Mouse (Mus musculus) midbrain, embryonic 13.5 days (tissue): ENCODE measurements around the gene Smpdl3b. TPM values are rescaled to one million over a fixed set of nuclear protein-coding genes. Genes with fewer than 3 reads are reported as not detected.
A peak's percentile ranks its signal among the peaks of the same experiment; 100 is the strongest.
"Not testable (repeated sequence)": the region's sequence is repeated elsewhere in the genome, so short reads cannot be mapped to it uniquely, and the experiment has no call there.

Experiments
- ATAC-seq: fragments of 200-750 bp; cut with Nextera tagmentation; 2 replicates; pipeline ENCODE4 v1.8.0; 2017; ENCODE audit warnings: mild to moderate bottlenecking, moderate TSS enrichment, moderate library complexity
- H3K27ac ChIP-seq: fragments of 300-500 bp; sonication (generic); 2 replicates; pipeline ENCODE4 v1.5.1; 2015; ENCODE audit warnings: inconsistent platforms, mild to moderate bottlenecking, moderate library complexity
- H3K27me3 ChIP-seq: fragments of 300-500 bp; sonication (generic); 2 replicates; pipeline ENCODE4 v1.6.1; 2015; ENCODE audit warnings: mild to moderate bottlenecking, inconsistent platforms
- H3K36me3 ChIP-seq: fragments of 300-500 bp; sonication (generic); 2 replicates; pipeline ENCODE4 v1.6.1; 2015; ENCODE audit warnings: mild to moderate bottlenecking, inconsistent platforms
- H3K4me1 ChIP-seq: fragments of 300-500 bp; sonication (generic); replicated peaks from 2 replicates; pipeline ENCODE4 v1.6.1; 2015; ENCODE audit warnings: inconsistent platforms
- H3K4me2 ChIP-seq: fragments of 300-500 bp; sonication (generic); replicated peaks from 2 replicates; pipeline ENCODE4 v1.6.1; 2015; ENCODE audit warnings: moderate library complexity, mild to moderate bottlenecking, inconsistent platforms
- H3K4me3 ChIP-seq: fragments of 300-500 bp; sonication (generic); replicated peaks from 2 replicates; pipeline ENCODE4 v1.5.1; 2015; ENCODE audit warnings: mild to moderate bottlenecking, inconsistent platforms
- H3K9ac ChIP-seq: fragments of 300-500 bp; sonication (generic); replicated peaks from 2 replicates; pipeline ENCODE4 v1.6.1; 2015; ENCODE audit warnings: mild to moderate bottlenecking, inconsistent platforms
- H3K9me3 ChIP-seq: fragments of 300-500 bp; sonication (generic); 2 replicates; pipeline ENCODE4 v1.6.1; 2016; ENCODE audit warnings: mild to moderate bottlenecking, inconsistent platforms
- WGBS: fragments of 180-500 bp; shearing (Covaris S2); methylation state at CpG from one replicate; pipeline ENCODE4 v1.1.7; 2015; 5-methylcytosine and 5-hydroxymethylcytosine counted together
- polyA plus RNA-seq: library from polyadenylated mRNA; unstranded; fragments of >200 nt; fragmentation: Nextera tagmentation; extraction: Ambion mirVana; gene quantifications from 2 replicates; pipeline ENCODE4 v1.2.1, GENCODE M21; 2015

Gene Smpdl3b
- polyA plus RNA-seq, 1 experiment from 2014 or later = 0.82 TPM

- no peak overlapping the region for H3K4me2 ChIP-seq
- no peak for ATAC-seq
- 88% methylated on average over 9 of the region's 9 CpGs for WGBS
- H3K4me1 ChIP-seq = peaks cover 16% of the 10 kb centered on the region
- no peaks in the 10 kb centered on the region for H3K36me3 ChIP-seq
- no peak overlapping the region for H3K4me3 ChIP-seq
- no peak overlapping the region for H3K9ac ChIP-seq
- H3K27me3 ChIP-seq = no peaks in the 10 kb centered on the region
- no peak overlapping the region for H3K27ac ChIP-seq
- no peaks in the 10 kb centered on the region for H3K9me3 ChIP-seq
Measured at GRCm38 (mm10) chr4:132746911-132747517, 10.0 kb downstream of the Smpdl3b start.

DNA sequence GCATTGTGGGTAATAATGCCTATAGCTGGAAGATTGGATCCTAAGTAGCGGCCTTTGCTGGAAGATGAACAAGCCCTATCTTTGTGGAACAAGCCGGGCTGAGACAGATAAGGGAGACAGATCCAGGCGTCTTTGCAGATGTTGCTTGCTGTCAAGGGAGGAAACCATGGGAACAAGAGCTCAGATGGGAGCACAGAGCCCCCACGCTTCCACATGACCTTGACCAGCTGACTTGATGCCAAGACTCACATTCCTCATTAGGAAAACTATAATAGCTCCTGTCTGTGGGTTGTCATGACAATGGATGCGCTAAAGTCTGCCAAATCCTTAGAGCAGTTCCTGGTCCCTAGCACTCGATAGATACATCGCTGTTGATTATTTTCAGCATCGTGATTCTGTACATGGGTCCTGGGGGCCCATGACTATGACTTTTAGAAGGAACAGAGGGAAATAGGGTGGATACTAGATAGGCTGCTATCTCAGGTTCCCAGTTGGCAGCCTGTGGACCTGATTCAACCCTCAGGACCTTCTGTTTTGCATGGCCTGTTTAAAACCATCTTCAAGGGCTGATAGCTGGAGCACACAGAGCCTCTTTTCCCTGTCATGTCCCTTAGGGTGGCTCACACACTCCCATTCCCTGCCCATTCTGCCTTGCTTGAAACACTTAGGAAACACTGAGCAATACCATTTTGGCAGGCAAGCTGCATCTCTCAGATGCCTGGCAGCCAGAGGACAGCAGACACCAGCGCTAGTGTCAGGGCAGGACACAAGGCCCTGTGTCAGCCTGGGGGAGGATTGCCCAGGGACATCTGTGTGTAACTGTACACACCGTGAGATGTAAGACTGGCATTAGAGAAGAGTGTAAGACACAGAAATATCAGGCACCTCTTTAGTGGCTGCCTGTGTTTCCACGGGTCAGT lies 12.8 kb downstream of the Smpdl3b start:
- peak; percentile 58; the same call in 1 of the 2 replicates for ATAC-seq
- Histone ChIP-seq H3K4me1 (peaks cover 16% of the 10 kb centered on the region), H3K4me2 (no peak overlapping the region), H3K27me3 (no peaks in the 10 kb centered on the region), H3K9me3 (no peaks in the 10 kb centered on the region), H3K9ac (0 out of 2 replicates have a peak overlapping the region, but pooled peaks have one; percentile 3), H3K27ac (peak overlapping the region; percentile 69), H3K4me3 (no peak overlapping the region), H3K36me3 (no peaks in the 10 kb centered on the region)
- 71% methylated on average over 11 of the region's 11 CpGs for WGBS

- no peaks in the 10 kb centered on the region for H3K9me3 ChIP-seq
- no peaks in the 10 kb centered on the region for H3K27me3 ChIP-seq
- WGBS = 93% methylated on average over 7 of the region's 7 CpGs
- ATAC-seq = no peak
- H3K4me2 ChIP-seq = no peak overlapping the region
- H3K4me3 ChIP-seq = no peak overlapping the region
- peaks cover 16% of the 10 kb centered on the region for H3K4me1 ChIP-seq
- H3K36me3 ChIP-seq = no peaks in the 10 kb centered on the region
- H3K27ac ChIP-seq = no peak overlapping the region
- H3K9ac ChIP-seq = no peak overlapping the region
Measured at GRCm38 (mm10) chr4:132741491-132741890, 15.6 kb downstream of the Smpdl3b start.

DNA sequence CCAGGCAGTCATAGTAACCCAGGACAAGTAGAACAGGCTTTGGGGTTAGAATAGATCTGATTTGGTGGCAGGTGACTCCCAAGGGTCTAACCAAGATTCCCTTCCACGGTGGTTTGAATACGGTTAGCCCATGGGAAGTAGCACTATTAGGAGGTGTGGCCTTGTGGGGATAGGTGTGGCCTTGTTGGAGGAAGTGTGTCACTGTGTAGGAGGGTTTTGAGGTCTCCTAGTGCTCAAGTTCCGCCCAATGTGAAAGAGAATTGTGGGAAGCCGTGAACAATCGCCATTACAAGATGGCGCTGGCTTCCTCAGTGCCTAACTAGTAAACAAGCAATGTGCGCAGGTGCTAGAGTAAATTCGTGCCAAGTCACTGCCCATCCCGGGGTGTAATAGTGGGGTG lies 19.9 kb downstream of the Smpdl3b start:
- not testable (repeated sequence) for H3K27ac ChIP-seq

GRCm38 (mm10) chr4:132735894-132736293 lies 21.2 kb downstream of the Smpdl3b start:
- peaks cover 15% of the 10 kb centered on the region for H3K4me1 ChIP-seq
- no peak overlapping the region for H3K27ac ChIP-seq
- H3K4me2 ChIP-seq = no peak overlapping the region
- H3K4me3 ChIP-seq = no peak overlapping the region
- no peak for ATAC-seq
- no peak overlapping the region for H3K9ac ChIP-seq
- no peaks in the 10 kb centered on the region for H3K27me3 ChIP-seq
- no peaks in the 10 kb centered on the region for H3K36me3 ChIP-seq
- H3K9me3 ChIP-seq = no peaks in the 10 kb centered on the region
- 75% methylated on average over 3 of the region's 3 CpGs for WGBS

More for the DNA sequence above, 19.9 kb downstream of the Smpdl3b start:
- not testable (repeated sequence) for H3K9ac ChIP-seq, ATAC-seq, H3K9me3 ChIP-seq, H3K4me1 ChIP-seq, H3K27me3 ChIP-seq, H3K4me3 ChIP-seq, H3K4me2 ChIP-seq, H3K36me3 ChIP-seq
- 94% methylated on average over 9 of the region's 9 CpGs for WGBS

DNA sequence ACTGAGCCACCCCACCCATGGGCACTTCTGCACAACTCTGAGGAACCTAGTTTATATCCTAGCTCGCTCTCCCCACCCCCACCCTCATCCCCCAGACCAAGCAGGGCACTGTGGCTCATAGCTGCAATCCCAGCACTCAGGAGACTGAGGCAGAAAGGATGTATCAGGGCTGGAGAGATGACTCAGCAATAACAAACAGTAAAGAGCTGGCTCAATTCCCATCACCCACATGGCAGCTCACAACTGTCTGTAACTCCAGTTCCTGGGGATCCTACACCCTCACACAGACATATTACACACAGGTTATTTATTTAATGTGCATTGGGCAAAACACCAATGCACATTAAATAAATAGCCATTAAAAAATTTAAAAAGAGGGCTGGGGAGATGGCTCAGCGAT lies 21.7 kb downstream of the Smpdl3b start:
- no peak overlapping the region for H3K4me3 ChIP-seq
- H3K9ac ChIP-seq = no peak overlapping the region
- H3K4me1 ChIP-seq = peaks cover 18% of the 10 kb centered on the region
- WGBS = 73% methylated on average over 2 of the region's 2 CpGs
- no peaks in the 10 kb centered on the region for H3K27me3 ChIP-seq
- H3K27ac ChIP-seq = no peak overlapping the region
- no peak for ATAC-seq
- H3K36me3 ChIP-seq = no peaks in the 10 kb centered on the region
- no peaks in the 10 kb centered on the region for H3K9me3 ChIP-seq
- no peak overlapping the region for H3K4me2 ChIP-seq

- H3K9ac ChIP-seq = no peak overlapping the region
- ATAC-seq = no peak
- peaks cover 18% of the 10 kb centered on the region for H3K4me1 ChIP-seq
- H3K27ac ChIP-seq = no peak overlapping the region
- no peaks in the 10 kb centered on the region for H3K9me3 ChIP-seq
- H3K36me3 ChIP-seq = no peaks in the 10 kb centered on the region
- H3K4me3 ChIP-seq = no peak overlapping the region
- H3K27me3 ChIP-seq = no peaks in the 10 kb centered on the region
- no peak overlapping the region for H3K4me2 ChIP-seq
- 85% methylated on average over 2 of the region's 2 CpGs for WGBS
Measured at GRCm38 (mm10) chr4:132734766-132735165, 22.3 kb downstream of the Smpdl3b start.

DNA sequence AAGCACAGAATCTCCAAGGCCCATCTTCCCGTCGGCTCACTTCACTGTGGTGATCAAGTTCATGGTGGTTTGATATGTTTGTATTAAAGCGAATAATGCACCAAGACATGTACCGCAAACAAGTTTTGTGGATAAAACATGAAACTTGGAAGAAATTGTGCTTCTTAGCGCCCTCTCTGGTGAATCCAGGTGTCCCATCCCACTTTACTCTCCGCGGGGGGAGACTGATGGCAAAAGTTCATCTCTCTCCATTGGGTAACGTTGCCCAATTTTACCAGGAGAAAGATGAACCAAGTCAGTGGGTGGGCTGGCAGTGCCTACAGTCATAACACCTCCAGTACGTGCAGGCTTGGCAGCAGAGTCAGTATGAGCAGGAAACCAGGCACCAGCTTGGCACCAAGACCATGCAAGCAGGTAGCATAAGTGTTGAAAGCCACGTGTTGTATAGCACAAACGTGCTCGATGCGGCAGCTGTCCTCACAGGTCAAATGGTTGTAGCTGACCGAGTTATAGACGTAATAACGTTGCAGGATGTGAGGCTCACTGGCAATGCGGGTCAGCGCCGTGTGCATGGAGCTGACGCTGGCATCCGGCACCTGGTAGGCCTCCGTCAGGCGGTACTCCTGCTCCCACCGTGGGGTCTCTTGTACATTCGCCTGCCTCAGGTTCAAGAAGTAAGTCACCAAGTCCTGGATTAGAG lies 23.8 kb downstream of the Smpdl3b start:
- Histone ChIP-seq H3K9me3 (no peaks in the 10 kb centered on the region), H3K27ac (no peak overlapping the region), H3K4me3 (no peak overlapping the region), H3K27me3 (no peaks in the 10 kb centered on the region), H3K9ac (no peak overlapping the region), H3K4me1 (peaks cover 18% of the 10 kb centered on the region), H3K4me2 (no peak overlapping the region), H3K36me3 (peaks cover under 1% of the 10 kb centered on the region; the same call in 1 of the 2 replicates)
- no peak for ATAC-seq
- 91% methylated on average over 25 of the region's 25 CpGs for WGBS

DNA sequence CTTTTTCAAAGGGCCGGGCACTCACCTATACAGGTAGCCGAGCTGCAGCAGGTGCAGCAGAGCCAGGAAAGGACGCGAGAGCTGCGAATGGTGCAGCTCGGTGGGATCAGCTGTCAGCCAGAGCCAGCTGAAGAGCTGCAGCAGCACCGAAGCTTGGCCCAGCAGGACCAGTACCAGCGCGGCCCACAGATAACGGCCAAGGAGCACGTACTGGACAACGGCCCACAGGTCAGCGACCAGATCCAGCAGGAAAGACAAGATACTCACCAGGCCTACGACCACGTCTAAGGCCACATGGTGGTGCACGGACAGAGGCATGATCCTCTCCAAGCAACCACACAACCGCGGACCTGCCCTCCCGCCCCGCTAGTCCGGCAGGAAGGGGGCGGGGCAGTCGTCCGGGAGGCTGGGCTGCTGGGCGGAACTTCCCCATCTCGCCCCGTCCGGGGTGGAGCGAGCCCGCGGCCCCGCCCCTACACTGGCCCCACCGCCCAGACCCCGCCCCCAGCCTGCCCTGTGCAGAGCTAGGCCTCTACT lies 24.8 kb downstream of the Smpdl3b start, which contains the start of gene Xkr8:
Gene Xkr8, minus strand, starts transcription at position 399 of the 537 bp plus-strand sequence.
- H3K9me3 ChIP-seq = no peaks in the 10 kb centered on the region
- H3K4me2 ChIP-seq = peak within 1 kb of the TSS; percentile 77
- WGBS = 2% methylated on average over 33 of the region's 34 CpGs
- H3K36me3 ChIP-seq = peaks cover 11% of the 10 kb centered on the region
- H3K4me1 ChIP-seq = peaks cover 18% of the 10 kb centered on the region
- H3K4me3 ChIP-seq = peak within 1 kb of the TSS; percentile 60
- 0 out of 2 replicates have a peak within 1 kb of the TSS, but pooled peaks have one; percentile 12 for H3K27ac ChIP-seq
- peak; percentile 97 for ATAC-seq
- no peaks in the 10 kb centered on the region for H3K27me3 ChIP-seq
- peak within 1 kb of the TSS; percentile 71 for H3K9ac ChIP-seq

- H3K9ac ChIP-seq = peak overlapping the region; percentile 71
- no peaks in the 10 kb centered on the region for H3K27me3 ChIP-seq
- H3K4me3 ChIP-seq = peak overlapping the region; percentile 60
- no peaks in the 10 kb centered on the region for H3K9me3 ChIP-seq
- peaks cover 18% of the 10 kb centered on the region for H3K4me1 ChIP-seq
- no peak overlapping the region for H3K27ac ChIP-seq
- peak overlapping the region; percentile 77 for H3K4me2 ChIP-seq
- peaks cover 17% of the 10 kb centered on the region for H3K36me3 ChIP-seq
- WGBS = 49% methylated on average over 12 of the region's 12 CpGs
- ATAC-seq = no peak
Measured at GRCm38 (mm10) chr4:132731616-132732015, 25.4 kb downstream of the Smpdl3b start.

DNA sequence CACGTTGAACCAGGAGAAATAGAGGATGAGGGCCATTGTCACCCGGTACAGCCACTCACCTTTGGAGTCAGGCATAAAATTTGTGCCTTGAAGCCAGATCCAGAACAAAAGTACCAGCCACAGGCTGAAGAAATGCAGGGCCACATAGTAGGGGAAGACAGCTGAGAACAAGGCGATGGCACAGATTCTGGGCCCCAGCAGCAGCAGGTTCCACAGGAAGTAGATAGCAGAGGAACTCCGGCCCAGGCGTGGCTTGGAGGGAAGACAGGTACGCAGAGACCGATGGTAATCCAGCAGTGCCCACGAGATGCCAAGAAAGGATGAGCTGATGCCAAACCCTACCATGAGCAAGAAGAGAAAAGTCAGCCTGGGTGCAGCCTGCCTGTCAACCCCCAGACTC lies 28.8 kb downstream of the Smpdl3b start:
- H3K36me3 ChIP-seq = peaks cover 42% of the 10 kb centered on the region
- H3K4me1 ChIP-seq = peaks cover 18% of the 10 kb centered on the region
- H3K9me3 ChIP-seq = no peaks in the 10 kb centered on the region
- 89% methylated on average over 8 of the region's 8 CpGs for WGBS
- no peak for ATAC-seq
- H3K27me3 ChIP-seq = no peaks in the 10 kb centered on the region
- no peak overlapping the region for H3K27ac ChIP-seq
- H3K4me3 ChIP-seq = no peak overlapping the region
- no peak overlapping the region for H3K4me2 ChIP-seq
- no peak overlapping the region for H3K9ac ChIP-seq
